Mouse (Mus musculus): ENCODE results near the gene Slc16a4. TPM values are rescaled to one million over a fixed set of nuclear protein-coding genes. Genes with fewer than 3 reads are reported as not detected.

Gene Slc16a4
- 0.05 TPM in 1 of 2 replicates, not detected in the other for polyA plus RNA-seq (2012; rRNA removed; ENCODE audit: low replicate concordance)

GRCm38 (mm10) chr3:107290764-107291381 is at the start of gene Slc16a4:
Slc16a4 (plus strand) TSS chr3:107291230.

DNA sequence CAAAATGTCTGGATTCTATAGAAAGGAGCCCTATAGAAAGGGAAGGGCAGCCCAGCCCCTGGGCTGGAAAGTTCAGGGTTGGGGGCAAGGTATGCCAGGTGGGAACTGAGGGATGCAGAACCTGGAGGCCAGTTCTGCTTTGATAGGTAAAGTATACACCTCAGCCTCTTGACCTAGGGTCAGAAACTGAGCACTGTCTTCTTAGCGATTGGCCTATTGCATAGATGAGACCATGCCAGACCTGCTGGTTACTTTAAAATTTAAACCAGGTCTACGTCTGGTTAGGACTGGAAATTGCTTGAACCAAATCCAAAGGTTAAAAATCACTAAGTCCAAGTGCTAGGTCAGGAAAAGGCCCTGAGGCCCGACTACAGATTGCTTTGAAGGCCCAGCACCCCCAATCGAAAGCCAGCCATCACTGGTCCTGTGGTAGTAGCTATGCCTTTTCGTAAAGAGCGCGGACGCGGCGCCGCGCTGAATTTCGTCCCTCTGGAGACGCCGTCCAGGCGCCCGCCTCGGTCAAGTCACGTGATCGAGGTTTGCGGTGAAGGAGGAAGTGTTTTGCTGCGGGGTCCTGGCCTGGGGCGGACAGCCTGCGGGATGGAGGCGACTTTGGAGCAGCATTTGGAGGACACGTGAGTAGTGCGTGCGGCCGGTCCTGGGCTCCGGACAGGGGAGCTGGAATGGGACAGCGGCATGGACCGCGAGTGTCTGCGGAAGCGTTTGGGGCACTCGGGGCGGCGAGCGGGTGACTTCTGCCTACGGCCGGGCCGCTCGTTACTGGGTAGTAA is 12.4 kb upstream of the Slc16a4 start, which contains the start of gene Lamtor5:
Gene Lamtor5 (plus strand): TSS at position 380 of the 791 bp plus-strand sequence.

GRCm38 (mm10) chr3:107333381-107334201 is 42.6 kb downstream of the Slc16a4 start, which contains the start of gene Rbm15:
Rbm15 (minus strand) TSS chr3:107333673.

Other genes starting within 250 kb of the Slc16a4 start
- gene Kcna2, start 190.1 kb upstream of the Slc16a4 start, polyA plus RNA-seq (2012; rRNA removed; ENCODE audit: low replicate concordance): 0.30 and 0.86 TPM in 2 replicates
- gene Kcna10, start 108.2 kb upstream of the Slc16a4 start, polyA plus RNA-seq (2012; rRNA removed; ENCODE audit: low replicate concordance): not detected in 2 replicates
- gene Cym, start 69.5 kb upstream of the Slc16a4 start, polyA plus RNA-seq (2012; rRNA removed; ENCODE audit: low replicate concordance): 17.3 and 38.1 TPM in 2 replicates
- gene A630076J17Rik, start 60.6 kb upstream of the Slc16a4 start, polyA plus RNA-seq (2012; rRNA removed; ENCODE audit: low replicate concordance): not detected in 2 replicates
- gene Prok1, start 51.5 kb upstream of the Slc16a4 start, polyA plus RNA-seq (2012; rRNA removed; ENCODE audit: low replicate concordance): 0.14 TPM in 1 of 2 replicates, not detected in the other
- gene Lamtor5, start 12.4 kb upstream of the Slc16a4 start, polyA plus RNA-seq (2012; rRNA removed; ENCODE audit: low replicate concordance): 36.8 and 61.1 TPM in 2 replicates
- gene Rbm15, start 42.4 kb downstream of the Slc16a4 start, polyA plus RNA-seq (2012; rRNA removed; ENCODE audit: low replicate concordance): 2.4 TPM in 2 replicates
- 0.12 and 0.30 TPM in 2 replicates for gene Kcnc4, start 168.3 kb downstream of the Slc16a4 start, polyA plus RNA-seq (2012; rRNA removed; ENCODE audit: low replicate concordance)
- gene Slc6a17, start 226.8 kb downstream of the Slc16a4 start, polyA plus RNA-seq (2012; rRNA removed; ENCODE audit: low replicate concordance): 1.6 and 3.3 TPM in 2 replicates

Measured in duodenum, adult 2 months (tissue).